Mouse (Mus musculus) 416B (cell line): ENCODE measurements around the gene Ccdc105.

Experiments
- DNase-seq: peaks from one replicate; pipeline ENCODE4 v3.0.0; 2011; ENCODE audit warnings: low read depth

Ccdc105 gene

DNA sequence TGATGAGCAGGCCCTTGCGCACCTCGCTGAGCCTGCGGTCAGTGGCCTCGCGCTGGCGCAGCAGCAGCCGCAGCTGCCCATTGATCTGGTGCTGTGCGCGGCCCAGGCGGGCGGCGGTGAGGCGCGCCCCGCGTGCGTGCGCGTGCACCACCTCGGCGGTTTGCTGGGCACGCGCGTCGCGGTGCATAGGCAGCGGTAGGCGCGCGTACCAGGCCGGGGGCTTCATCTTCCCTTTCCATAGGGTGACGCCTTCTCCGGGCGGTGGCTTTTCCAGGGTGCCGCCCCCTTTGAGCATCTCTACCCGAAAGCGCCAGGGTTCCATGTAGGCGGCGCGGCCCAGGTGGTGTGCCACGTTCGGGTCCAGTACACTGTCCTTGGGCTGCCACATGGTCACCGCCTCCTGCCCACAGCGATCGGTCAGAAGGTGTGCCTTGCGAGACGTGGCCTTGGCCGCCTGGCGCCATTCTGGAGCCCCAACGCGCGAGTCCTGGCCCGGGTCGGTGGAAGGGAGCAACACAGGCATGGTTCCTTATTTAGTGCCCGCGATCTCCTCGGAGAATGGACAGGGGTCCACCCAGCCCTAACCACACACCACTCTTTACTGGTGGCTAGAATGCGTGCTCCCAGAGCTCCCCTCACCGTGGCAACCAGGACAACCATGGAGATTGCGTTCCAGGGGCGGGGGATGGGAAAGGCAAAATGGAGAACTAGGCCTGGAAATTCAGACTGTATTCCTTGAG is at the start of gene Ccdc105:
TSS of gene Ccdc105 (minus strand) at position 614 of the 740 bp plus-strand sequence.
- no peak for DNase-seq

DNA sequence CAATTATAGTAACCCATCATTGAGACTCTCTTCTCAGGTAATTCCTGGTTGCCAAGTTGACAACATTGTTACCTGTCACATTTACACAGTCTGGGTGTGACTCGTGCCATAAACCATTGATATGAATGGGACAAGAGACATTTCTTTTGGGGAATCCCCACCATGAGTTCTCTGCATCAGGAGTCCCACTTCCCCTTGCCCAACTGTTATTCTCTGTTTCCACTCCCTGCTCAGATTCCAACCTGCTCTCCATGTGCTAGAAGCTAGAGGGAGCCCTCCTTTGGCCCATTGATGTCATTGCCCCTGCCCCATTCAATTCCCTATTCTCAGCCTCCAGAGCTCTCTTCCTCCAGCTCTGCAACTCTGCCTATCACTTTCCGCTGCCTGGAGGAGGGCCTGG is 48.6 kb upstream of the Ccdc105 start:
- DNase-seq: no peak

DNA sequence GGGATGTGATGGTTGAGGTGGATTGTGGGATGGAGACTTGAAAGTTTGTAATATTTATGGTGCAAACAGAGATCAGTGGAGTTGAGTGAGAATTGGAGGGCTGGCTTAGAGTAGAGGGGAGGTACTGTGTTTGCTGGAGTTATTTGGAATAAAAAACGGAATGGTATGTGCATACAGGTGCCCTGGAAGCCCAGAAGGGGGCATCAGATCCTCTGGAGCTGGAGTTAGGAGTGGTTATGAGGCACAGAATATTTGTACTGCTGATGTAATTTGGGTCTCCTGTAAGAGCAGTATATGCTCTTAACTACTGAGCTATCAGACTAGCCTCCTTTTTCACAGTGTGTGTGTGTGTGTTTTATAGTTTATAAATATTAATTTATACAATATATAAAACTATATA is 37.7 kb upstream of the Ccdc105 start:
- peak; percentile 10 for DNase-seq

DNA sequence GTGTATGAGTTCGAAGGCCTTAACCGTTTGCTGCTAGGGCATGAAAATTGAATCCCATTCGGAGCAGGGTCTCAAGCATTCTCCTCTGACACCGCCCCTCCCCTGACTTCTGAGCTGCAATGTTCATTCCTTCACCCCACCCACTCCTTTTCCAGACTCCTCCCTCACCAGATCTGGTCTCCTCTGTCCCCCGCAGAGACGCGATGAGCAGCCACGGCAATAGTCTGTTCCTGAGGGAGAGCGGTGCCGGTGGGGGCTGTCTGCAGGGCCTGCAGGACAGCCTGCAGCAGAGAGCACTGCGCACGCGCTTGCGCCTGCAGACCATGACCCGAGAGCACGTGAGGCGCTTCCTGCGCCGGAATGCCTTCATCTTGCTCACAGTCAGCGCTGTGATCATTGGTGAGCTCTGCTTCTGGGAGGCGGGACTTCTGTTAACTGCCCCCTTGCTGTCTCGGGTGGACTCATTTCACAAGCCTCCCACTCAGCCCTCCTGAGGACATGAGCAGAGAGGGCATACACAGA is 34.8 kb upstream of the Ccdc105 start:
- no peak for DNase-seq

DNA sequence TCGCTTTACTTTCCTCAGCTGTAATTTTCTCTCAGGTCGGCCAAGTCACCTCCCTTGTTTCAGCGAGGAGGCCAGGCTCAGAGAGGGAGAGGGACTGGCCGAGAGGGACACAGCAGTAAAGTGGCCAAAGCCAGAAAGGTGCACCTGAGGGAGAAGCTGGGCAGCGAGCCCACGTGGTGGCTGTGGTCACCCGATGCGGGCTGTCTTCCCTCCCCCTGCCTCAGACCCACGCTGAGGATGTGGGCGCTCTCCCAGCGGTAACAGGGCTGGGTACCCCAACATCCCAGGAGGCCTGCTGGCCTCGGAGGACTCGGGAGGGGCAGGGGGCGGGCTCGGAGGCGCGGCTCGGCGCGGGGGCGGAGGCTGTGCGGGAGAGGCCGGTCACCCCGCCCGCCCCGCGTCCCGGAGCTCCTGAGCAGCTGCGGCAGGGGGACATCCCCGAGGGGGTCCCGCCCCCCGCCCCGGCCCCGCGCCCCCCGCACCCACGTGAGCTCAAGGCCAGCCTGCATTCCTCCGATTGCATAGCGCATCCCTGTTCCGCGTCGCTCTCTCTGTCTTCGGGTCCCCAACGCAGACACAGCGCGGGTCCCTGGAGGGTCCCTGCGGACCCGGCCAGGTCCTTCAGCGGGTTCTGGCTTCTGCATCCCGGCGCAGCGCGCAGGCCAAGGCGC is 27.3 kb upstream of the Ccdc105 start, which contains the start of gene Slc1a6:
TSS of gene Slc1a6 (plus strand) at position 516 of the 671 bp plus-strand sequence.
- no peak for DNase-seq

DNA sequence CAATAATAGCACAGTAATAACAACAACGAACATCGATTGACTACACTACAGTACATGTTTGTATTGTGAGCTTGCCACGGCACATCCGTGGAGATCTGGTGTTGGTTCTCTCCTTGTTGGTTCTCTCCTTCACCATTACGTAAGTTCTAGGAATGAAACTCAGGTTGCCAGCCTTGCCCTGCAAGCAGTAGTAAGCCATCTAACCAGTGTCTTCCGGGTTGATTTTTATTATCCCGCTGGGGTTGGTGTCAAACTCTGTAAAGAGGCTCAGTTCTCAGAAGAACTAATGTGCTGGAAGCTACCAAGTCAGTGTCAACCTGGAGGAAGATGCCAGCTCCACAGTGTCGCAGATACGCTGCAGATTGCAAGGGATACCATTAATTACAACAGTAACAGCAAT is 26.7 kb upstream of the Ccdc105 start:
- DNase-seq: no peak

DNA sequence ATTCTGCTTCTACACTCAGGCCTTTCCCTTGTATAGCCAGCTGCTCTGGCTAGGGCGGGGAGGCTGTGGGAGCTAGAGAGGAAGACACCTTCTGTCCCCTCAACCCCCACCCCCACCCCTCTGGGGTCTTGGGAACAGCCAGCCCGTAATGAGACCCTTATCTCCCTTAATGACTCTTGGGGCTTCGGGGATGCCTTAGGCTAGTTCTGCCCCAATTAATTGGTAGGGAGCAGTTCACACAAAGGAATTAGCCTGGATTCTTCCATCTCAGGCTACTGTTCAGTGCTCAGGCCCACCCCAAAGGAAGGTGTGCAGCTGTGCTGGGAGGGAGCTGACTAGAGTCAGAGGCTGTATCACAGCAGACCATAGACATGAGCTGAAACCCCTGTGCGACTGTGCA is 23.0 kb upstream of the Ccdc105 start:
- no peak for DNase-seq

DNA sequence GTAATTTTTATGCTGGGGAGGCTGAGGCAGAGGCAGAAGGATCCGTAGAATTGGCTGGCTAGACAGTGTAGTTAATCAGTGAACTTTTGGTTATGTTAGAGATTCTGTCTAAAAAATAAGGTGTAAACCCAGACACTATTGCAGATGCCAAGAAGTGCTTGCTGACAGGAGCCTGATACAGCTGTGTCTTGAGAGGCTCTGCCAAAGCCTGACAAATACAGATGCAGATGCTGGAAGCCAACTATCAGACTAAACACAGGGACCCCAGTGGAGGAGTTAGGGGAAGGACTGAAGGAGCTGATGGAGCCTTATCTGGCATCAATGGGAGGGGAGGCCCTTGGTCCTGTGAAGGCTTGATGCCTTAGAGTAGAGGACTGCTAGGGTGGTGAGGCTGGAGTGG is 12.7 kb upstream of the Ccdc105 start:
- DNase-seq: no peak

DNA sequence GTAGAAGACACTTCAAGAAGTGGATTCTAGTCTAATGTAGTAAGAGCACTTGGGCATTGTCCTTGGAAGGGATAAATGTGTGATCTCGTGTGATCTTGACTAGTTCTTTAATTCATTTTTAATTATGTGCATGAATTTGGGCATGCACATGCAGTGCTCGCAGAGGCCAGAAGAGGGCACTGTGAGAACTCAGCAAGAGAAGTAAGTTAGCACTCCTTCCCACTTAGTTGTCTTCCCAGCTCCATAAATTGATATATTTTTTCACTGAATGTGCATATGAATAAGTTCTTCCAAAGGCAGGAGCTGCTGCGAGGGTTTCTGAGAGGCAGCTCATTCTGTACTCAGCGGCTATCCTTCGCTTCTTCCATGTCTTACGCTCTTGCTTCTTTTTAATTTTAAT is 3.2 kb upstream of the Ccdc105 start:
- DNase-seq: peak; percentile 40

DNA sequence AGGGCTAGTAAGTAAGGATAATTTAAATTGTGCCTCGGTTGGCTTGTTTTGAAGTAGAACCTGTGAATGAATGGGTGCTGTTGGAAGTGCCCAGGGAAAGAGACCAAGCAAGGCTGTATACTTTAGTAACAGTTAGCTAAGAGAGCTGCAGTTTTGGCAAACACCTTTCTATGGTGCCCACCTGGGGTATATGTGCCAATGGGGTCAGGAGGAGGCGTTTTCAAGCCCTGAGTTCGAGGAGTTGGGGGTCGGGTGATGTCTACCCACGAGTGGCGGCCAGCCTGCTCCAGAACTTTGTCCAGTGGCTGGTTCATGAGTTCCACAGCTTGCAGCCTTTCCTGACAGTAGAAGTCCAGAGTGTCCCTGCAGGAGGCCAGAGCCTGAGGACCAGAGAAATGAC is 3.9 kb downstream of the Ccdc105 start:
- no peak for DNase-seq

DNA sequence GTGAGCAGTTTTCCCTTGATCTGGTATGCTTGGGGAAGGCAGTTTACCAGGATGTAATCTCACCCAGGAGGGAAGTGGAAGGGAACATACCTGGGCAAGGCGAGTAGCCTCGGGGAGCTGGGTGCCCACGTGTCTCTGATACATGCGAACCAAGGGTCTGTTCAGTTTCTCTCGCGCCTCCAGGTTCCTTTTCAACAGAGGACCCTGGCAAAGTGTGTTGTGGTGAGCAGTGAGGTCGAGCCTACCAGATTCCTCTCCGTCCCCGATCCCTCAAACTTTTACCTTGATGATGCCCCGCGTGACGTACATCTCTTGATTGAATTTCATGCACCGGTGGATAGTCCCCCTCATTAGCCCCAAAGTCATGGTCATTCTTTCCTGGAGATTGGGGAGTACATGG is 4.7 kb downstream of the Ccdc105 start:
- DNase-seq: no peak

DNA sequence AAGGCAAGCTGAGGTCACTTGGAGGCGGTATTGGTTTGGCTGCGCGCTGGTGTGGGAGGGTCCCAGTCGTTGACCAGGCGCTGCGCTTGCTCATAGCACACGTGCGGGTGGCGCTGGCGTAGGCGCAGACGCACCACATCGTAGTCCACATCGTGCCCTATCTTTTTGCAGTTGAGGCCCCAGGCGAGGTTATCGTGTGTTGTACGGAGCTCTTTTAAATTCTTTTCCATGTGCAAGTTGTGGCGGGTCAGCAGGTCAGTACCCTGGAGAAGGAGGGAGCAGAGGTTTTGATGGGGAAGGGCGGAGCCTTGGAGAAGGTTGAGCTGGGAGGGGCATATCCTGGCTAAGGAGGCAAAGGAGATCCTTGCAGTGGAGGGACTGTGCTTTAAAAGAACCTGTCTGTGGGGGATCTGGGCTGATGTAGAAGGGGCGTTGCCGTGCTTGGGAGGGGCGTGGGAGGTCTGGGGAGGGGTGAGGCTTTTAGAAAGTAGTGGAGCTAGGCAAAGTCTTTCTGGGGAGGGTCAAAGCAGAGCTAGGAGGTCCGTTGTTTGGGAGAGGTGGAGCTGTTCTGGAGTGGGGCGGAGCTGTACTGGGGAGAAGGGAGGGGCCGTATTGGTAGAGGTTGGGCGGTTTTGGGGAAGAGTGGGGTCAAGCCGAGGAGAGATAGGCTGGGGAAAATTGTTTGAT is 5.7 kb downstream of the Ccdc105 start:
- DNase-seq: no peak

DNA sequence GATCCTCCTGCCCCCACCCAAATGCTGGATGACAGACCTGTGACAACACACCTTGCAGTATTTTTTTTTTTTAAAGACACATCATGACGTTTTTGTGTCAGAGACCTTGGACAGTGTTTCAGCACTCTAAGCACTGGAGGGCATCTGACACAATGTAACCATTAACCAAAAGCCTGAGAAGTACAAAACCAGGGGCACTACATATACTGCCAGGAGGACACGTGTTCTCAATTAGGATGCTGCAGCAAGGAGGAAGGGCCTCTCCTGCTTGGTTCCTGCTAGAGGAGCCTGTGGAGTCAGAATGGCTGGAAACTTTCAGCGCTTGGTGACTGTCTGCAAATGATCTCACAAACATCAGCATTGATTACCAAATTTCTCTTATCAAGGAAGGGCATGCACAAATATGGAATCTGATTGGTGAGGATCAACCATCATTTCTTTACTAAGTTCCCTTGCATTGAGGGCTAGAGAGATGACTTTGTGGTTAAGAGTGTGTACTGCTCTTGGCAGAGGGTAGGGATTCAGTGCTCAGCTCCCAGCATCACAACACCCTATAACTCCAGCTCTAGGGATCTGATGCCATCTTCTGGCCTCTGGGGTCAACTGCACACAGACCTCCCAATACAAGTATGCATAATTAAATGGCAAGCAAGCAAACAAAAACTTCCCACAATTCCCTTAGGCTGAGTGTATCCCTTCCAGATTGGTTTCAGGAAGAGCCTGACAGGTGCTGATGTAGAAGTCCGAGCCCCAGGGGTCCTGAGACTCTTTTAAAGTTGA is 7.2 kb downstream of the Ccdc105 start:
- DNase-seq: peak; percentile 11

DNA sequence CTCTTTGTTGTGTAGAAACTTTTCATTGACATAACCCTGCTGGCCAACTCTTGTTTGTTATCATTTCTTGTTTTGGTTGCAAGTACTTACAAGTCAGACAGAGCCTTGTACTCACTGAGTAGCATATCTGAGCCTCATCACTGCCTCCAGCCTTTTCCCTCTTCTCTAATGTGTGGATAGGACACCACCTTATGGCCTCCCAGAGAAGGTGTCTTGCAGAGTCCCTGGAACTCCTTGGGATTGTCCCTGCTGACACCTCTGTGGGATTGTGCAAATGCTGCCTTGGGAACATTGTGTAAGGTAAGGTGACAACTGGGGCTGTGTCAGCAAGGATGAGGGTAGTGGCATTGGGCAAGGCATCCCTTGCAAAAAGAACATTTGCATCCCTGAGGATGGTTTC is 9.1 kb downstream of the Ccdc105 start:
- DNase-seq: no peak

DNA sequence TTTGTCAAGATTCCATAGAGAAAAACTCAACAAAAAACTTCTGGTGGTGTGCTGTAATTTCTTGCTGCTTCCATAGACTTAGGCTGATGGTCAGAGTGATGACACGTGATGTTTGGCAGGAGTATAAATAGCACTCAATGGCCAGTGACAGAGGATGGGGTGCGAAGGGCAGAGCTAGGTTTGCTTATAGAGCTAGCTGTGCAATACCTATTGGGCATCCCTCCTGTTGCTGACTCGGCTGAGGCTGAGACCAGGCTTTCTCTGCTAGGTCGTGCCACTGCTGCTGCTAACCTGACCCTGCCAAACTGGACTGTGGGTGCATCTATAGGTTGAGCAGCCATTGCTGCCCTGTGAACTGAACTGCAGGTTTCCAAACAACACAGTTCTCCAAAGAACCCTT is 13.0 kb downstream of the Ccdc105 start:
- no peak for DNase-seq

DNA sequence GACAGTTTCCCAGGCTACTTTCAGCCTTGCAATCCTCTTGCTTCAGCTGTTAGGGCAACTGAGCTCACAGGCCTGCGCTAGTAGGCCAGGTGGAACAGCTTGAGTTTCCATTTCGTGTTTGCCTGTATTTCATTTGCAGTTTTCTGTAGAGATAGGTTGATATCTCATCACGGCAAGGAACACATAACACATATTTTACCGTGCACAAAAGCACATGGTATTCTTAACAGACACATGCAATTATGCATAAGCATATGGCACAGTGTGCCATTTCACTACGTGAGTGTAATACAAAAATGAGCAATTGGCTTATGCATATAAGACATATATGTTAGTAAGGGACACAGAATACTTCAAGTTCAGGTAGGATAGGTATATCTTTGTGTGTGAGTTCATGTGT is 25.0 kb downstream of the Ccdc105 start:
- no peak for DNase-seq

DNA sequence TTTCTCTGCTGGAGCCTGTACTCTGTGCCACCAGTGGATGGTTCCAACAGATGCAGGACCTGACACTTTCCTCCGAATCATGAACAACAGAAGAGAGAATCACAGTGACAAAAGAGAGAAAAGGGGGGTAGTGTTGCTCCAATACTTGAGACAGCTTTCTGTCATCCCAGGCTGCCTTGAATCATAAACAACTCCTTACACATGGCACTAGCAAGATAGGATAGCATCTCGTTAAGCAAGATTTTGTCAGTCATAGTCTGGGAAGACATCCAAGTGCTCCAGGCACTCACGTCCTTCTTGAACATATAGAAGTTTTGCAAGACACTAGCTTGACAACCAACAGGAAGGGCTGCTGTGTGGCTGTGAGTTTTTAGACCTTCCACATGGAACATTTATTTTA is 25.8 kb downstream of the Ccdc105 start:
- DNase-seq: peak; percentile 2

DNA sequence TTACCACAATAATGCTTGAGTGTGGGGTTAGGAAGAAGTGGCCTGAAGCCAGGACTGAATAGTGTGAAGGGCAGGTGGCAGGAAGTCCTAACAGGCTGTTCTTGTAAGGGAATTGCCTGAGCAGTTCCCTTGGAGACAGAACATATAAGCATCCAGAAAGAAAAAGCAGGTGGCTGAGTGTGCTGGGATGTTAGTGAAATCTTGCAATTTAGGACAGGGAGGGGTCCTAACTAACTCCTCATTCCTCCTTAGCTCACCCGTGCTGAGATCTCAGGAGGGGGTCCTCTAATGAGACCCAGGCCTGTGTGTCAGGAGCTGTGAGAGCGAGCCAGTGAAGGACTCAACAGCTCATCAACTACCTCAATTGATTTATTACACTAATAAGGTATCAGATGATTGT is 29.4 kb downstream of the Ccdc105 start:
- no peak for DNase-seq

DNA sequence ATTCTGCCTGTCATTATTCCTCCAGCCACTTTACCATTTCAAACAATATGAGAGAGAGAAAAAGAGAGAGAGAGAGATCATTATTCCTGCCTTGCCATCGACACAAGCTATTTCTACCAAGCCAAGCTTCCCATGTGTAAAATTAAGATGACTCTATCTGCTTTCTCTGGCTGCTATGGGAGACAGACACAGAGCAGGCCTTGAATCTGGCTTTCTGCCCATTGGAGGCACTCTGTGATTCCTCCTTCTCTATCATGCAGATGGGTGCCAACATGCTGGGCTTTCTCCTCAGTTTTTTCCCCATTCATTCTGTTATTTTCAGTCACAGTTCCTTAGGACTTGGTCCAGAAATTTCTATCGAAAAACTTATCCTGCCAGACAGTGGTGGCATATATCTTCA is 30.2 kb downstream of the Ccdc105 start:
- no peak for DNase-seq

DNA sequence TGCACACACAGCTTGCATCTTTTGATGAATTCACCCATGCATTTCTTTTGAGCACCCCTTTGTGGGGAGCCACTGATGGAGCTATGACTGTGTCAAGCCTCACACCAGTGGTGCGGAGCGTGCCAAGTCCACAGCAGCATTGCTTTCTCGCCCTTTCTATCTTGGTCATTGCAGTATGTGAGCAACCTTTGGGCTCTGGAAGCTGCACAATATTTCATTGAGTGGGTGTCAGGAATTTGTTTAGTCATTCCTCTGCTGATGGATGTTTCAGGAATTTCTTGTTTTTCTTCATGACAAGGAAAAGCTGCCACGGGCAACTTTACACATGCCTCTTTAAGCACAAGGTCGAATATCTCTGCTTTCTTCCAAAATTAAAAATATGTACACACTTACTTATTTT is 30.8 kb downstream of the Ccdc105 start:
- DNase-seq: no peak

DNA sequence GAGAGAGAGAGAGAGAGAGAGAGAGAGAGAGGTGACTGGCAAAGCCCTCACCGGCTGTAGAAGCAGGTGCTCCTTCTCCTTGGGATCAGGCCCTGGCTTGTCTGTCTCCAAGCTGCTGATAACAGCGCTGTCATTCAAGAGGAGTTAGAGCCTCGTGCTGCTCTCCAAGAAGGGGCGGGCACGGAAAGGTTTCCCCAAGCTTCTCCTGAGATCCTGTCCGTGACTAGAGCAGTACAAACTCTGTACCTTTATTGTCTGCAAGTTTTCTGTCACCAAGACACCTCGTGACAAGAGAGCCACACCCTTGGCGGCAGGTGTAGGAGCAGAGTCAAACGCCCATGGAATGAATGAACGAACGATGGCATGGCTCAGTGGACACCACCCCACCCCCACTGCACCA is 34.8 kb downstream of the Ccdc105 start, which contains the start of gene Casp14:
TSS of gene Casp14 (minus strand) at position 239 of the 400 bp plus-strand sequence.
- DNase-seq: no peak

DNA sequence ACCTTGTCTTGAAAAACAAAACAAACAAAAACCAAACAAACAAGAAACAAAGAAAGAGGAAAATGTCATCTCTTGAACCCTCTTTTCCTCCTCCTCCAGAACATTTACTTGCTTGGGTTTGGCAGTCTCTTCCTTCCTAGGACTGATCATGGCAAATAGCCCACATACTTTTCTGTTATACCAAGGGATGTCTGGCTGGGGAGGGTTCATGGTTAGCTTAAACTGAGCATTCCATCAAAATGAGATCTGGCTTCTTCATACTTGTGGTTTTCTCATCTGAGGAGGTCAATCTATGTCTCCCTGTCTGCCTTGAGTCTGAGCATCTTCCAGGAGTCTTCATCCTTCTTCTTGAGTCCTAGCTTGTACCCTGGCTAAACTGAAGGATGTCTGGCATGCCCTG is 36.6 kb downstream of the Ccdc105 start:
- DNase-seq: no peak
